Mouse (Mus musculus): ENCODE results near the gene Wasf3.
"Not testable (repeated sequence)": the region's sequence is repeated elsewhere in the genome, so short reads cannot be mapped to it uniquely, and the experiment has no call there.

The Wasf3 gene

GRCm38 (mm10) chr5:146461612-146462011 lies 76.8 kb downstream of the Wasf3 start:
- TF ChIP-seq GATA4 (IDR thresholded peaks at IDR 0.05; ENCODE audit: insufficient replicate concordance, low read length), result no peak

GRCm38 (mm10) chr5:146466663-146467062 lies 81.9 kb downstream of the Wasf3 start:
- no peak for TF ChIP-seq GATA4 (IDR thresholded peaks at IDR 0.05; ENCODE audit: insufficient replicate concordance, low read length)

- no peak for TF ChIP-seq GATA4 (IDR thresholded peaks at IDR 0.05; ENCODE audit: insufficient replicate concordance, low read length)
Observed at GRCm38 (mm10) chr5:146468311-146468710, 83.5 kb downstream of the Wasf3 start.

DNA sequence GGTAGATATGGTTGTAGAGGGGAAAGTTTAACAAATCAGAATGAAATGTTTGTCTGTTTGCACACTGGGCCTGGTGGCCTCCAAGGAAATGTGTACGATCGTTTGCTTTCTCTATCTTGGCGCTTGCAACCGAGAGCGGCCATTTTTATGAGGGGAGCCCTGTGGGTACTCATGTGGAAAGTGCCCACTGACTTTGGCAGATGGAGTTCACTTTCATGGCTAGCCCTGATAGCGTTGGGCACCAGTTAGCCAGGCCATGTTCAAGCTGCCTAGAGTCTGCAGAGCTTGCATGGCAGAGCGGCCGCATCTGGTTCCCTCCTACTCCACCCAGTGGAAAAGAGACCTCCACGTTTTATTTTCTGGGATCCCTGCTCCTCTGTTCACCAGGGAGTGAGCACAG lies 86.0 kb downstream of the Wasf3 start:
- no peak for TF ChIP-seq GATA4 (IDR thresholded peaks at IDR 0.05; ENCODE audit: insufficient replicate concordance, low read length)

- TF ChIP-seq GATA4 (IDR thresholded peaks at IDR 0.05; ENCODE audit: insufficient replicate concordance, low read length), result no peak
Observed at GRCm38 (mm10) chr5:146471311-146471710, 86.5 kb downstream of the Wasf3 start.

- TF ChIP-seq GATA4 (IDR thresholded peaks at IDR 0.05; ENCODE audit: insufficient replicate concordance, low read length), result no peak
Observed at GRCm38 (mm10) chr5:146471821-146472220, 87.0 kb downstream of the Wasf3 start.

- TF ChIP-seq GATA4 (IDR thresholded peaks at IDR 0.05; ENCODE audit: insufficient replicate concordance, low read length), result not testable (repeated sequence)
Observed at GRCm38 (mm10) chr5:146481665-146482064, 96.9 kb downstream of the Wasf3 start, which contains the start of gene Gm6408. Gene Gm6408 (plus strand): TSS chr5:146481965.

GRCm38 (mm10) chr5:146491063-146491462 lies 106.3 kb downstream of the Wasf3 start, which contains the start of gene Gm6370:
Gene Gm6370 (plus strand): TSS chr5:146491363.
- TF ChIP-seq GATA4 (IDR thresholded peaks at IDR 0.05; ENCODE audit: insufficient replicate concordance, low read length), result not testable (repeated sequence)

- TF ChIP-seq GATA4 (IDR thresholded peaks at IDR 0.05; ENCODE audit: insufficient replicate concordance, low read length), result not testable (repeated sequence)
Observed at GRCm38 (mm10) chr5:146502099-146502498, 117.3 kb downstream of the Wasf3 start, which contains the start of gene 4930449I24Rik. Gene 4930449I24Rik (plus strand): TSS chr5:146502399.

DNA sequence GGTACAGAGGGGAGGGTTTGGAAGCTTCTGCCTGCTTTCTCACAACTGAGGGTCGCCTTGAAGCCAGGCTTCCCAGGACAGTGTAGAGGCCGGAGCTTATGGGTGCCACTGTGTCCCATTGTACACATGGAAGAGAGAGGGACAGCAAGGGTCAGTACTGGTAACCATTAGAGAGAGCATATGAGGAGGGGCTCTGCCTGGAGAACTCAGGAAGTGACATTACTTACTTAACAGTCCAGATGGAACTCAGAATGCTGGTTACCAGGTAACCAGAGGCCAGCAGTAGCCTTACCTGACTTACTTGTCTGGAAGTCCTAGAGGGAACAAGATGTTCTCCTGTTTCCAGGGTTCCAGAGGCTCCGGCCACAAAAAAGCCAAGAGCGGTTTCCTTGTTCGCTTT lies 129.0 kb downstream of the Wasf3 start, which contains the start of gene Gm3402:
Gm3402 (plus strand) TSS at position 301 of the 400 bp plus-strand sequence.
- not testable (repeated sequence) for TF ChIP-seq GATA4 (IDR thresholded peaks at IDR 0.05; ENCODE audit: insufficient replicate concordance, low read length)

Data from liver, adult (tissue).